Mouse (Mus musculus): ENCODE results near the gene Enpp6. TPM values are rescaled to one million over a fixed set of nuclear protein-coding genes. Genes with fewer than 3 reads are reported as not detected.

The Enpp6 gene
- polyA plus RNA-seq, 1 experiment from 2014 or later, result 0.19 TPM

DNA sequence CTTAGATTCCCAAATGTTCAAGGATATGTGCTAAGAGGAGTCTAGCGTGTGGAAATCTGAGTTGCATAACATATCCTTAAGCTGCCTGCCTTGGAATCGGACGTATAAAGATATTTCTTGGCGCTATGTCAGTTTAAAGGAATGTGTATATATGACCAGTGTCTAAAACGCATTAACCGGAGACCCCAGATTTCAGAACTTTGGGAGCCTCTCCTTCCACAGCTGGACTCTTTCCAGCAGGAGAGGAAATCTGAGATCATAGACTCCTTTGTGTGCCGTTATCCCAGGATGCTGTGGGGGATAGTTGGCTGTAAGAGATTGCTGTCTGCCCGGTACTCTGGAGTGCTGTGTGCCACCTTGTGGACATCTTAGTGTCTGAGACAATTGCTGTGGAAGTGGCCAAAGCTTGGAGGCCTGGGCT lies 34.5 kb downstream of the Enpp6 start:
- no peak overlapping the region for H3K4me2 ChIP-seq
- H3K4me3 ChIP-seq (ENCODE audit: low read depth, low read length), result no peak overlapping the region
- H3K27ac ChIP-seq (ENCODE audit: low read depth, low read length), result no peak overlapping the region
- no peak overlapping the region for H3K9ac ChIP-seq (ENCODE audit: low read length)
- 82% methylated on average over 8 of the region's 8 CpGs for WGBS
- no peaks in the 10 kb centered on the region for H3K4me1 ChIP-seq (ENCODE audit: control insufficient read depth, insufficient read depth, low read length)
- H3K9me3 ChIP-seq (ENCODE audit: control insufficient read depth, low read length), result no peaks in the 10 kb centered on the region
- no peak for DNase-seq (ENCODE audit: low spot score, missing footprints)
- H3K27me3 ChIP-seq (ENCODE audit: control insufficient read depth, insufficient read depth, low read length), result no peaks in the 10 kb centered on the region
- H3K36me3 ChIP-seq (ENCODE audit: control insufficient read depth, insufficient read depth, low read length), result no peaks in the 10 kb centered on the region
- ATAC-seq (ENCODE audit: low FRiP score), result no peak

DNA sequence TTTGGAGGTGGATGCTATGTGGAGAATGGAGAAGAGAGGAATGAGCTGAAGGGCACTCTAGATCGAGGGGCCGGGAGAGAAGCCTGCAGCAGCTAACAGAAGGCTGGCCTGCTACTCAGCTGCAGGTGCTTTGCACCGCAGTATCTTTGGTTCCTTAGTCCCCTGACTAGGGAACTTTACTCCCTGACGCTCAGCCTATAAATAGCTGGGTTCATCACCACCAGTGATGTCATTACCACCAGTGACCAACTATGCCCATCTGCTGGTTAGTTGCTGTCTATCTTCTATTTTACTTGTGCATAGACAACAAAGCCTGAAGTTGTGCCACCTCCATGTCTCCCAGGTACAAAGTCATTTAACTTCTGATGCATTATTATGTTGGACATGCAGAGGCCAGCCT lies 37.9 kb downstream of the Enpp6 start:
- Histone ChIP-seq H3K9ac (ENCODE audit: low read length) (no peak overlapping the region), H3K27ac (ENCODE audit: low read depth, low read length) (no peak overlapping the region), H3K27me3 (ENCODE audit: control insufficient read depth, insufficient read depth, low read length) (no peaks in the 10 kb centered on the region), H3K9me3 (ENCODE audit: control insufficient read depth, low read length) (no peaks in the 10 kb centered on the region), H3K4me1 (ENCODE audit: control insufficient read depth, insufficient read depth, low read length) (peaks cover 6% of the 10 kb centered on the region; the same call in 1 of the 2 replicates), H3K4me3 (ENCODE audit: low read depth, low read length) (no peak overlapping the region), H3K4me2 (no peak overlapping the region), H3K36me3 (ENCODE audit: control insufficient read depth, insufficient read depth, low read length) (no peaks in the 10 kb centered on the region)
- DNase-seq (ENCODE audit: low spot score, missing footprints), result no peak
- WGBS, result 93% methylated on average over 4 of the region's 4 CpGs
- no peak for ATAC-seq (ENCODE audit: low FRiP score)

DNA sequence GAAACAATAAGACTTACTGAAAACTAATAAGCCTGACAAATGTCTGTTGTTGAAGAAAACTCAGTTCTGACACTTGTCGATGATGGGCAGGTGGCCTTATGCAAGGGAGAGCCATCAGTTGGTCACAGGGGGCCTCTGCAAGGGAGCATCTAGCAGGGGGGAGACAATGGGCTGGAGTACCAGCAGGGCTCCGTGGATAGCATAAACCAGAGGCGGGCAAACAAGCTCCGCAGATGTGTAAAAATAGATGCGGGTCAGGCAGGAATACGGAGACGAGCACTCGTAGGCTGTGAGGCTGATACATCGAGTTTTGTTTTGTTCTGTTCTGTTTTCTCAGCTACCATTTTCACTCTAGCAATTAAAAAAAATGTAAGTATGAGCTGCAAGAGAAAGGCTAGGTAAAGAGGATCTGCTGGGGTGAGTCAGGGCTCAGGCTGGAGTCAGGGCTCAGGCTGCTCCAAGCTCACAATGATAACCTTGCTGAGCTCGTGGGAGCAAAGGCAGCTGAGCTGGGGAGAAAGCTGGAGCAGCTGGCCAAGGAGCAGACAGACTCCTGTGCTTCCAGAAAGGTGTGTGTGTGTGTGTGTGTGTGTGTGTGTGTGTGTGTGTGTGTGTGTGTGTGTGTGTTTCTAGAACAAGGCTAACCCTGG lies 40.3 kb downstream of the Enpp6 start:
- peaks cover 6% of the 10 kb centered on the region; the same call in 1 of the 2 replicates for H3K4me1 ChIP-seq (ENCODE audit: control insufficient read depth, insufficient read depth, low read length)
- ATAC-seq (ENCODE audit: low FRiP score) (no peak), DNase-seq (ENCODE audit: low spot score, missing footprints) (no peak)
- no peak overlapping the region for H3K4me2 ChIP-seq
- no peak overlapping the region for H3K27ac ChIP-seq (ENCODE audit: low read depth, low read length)
- H3K9me3 ChIP-seq (ENCODE audit: control insufficient read depth, low read length), result no peaks in the 10 kb centered on the region
- no peak overlapping the region for H3K4me3 ChIP-seq (ENCODE audit: low read depth, low read length)
- no peaks in the 10 kb centered on the region for H3K27me3 ChIP-seq (ENCODE audit: control insufficient read depth, insufficient read depth, low read length)
- 66% methylated on average over 10 of the region's 10 CpGs for WGBS
- H3K9ac ChIP-seq (ENCODE audit: low read length), result no peak overlapping the region
- no peaks in the 10 kb centered on the region for H3K36me3 ChIP-seq (ENCODE audit: control insufficient read depth, insufficient read depth, low read length)

- Histone ChIP-seq H3K4me3 (ENCODE audit: low read depth, low read length) (no peak overlapping the region), H3K4me2 (0 out of 2 replicates have a peak overlapping the region, but pooled peaks have one; percentile 3), H3K27me3 (ENCODE audit: control insufficient read depth, insufficient read depth, low read length) (no peaks in the 10 kb centered on the region), H3K27ac (ENCODE audit: low read depth, low read length) (no peak overlapping the region; the same call in none of the 2 replicates), H3K36me3 (ENCODE audit: control insufficient read depth, insufficient read depth, low read length) (no peaks in the 10 kb centered on the region), H3K4me1 (ENCODE audit: control insufficient read depth, insufficient read depth, low read length) (peaks cover 6% of the 10 kb centered on the region; the same call in 1 of the 2 replicates), H3K9me3 (ENCODE audit: control insufficient read depth, low read length) (no peaks in the 10 kb centered on the region), H3K9ac (ENCODE audit: low read length) (no peak overlapping the region)
- WGBS, result 26% methylated on average over 6 of the region's 6 CpGs
- peak; percentile 90 for DNase-seq (ENCODE audit: low spot score, missing footprints)
- ATAC-seq (ENCODE audit: low FRiP score), result peak; percentile 70
Measured at GRCm38 (mm10) chr8:47028474-47028873, 41.8 kb downstream of the Enpp6 start.

- Histone ChIP-seq H3K27ac (ENCODE audit: low read depth, low read length) (no peak overlapping the region), H3K4me3 (ENCODE audit: low read depth, low read length) (no peak overlapping the region), H3K4me2 (no peak overlapping the region), H3K9me3 (ENCODE audit: control insufficient read depth, low read length) (no peaks in the 10 kb centered on the region), H3K36me3 (ENCODE audit: control insufficient read depth, insufficient read depth, low read length) (no peaks in the 10 kb centered on the region), H3K9ac (ENCODE audit: low read length) (no peak overlapping the region), H3K4me1 (ENCODE audit: control insufficient read depth, insufficient read depth, low read length) (peaks cover 6% of the 10 kb centered on the region; the same call in 1 of the 2 replicates), H3K27me3 (ENCODE audit: control insufficient read depth, insufficient read depth, low read length) (no peaks in the 10 kb centered on the region)
- no peak for DNase-seq (ENCODE audit: low spot score, missing footprints)
- 93% methylated on average over 19 of the region's 19 CpGs for WGBS
- no peak for ATAC-seq (ENCODE audit: low FRiP score)
Measured at GRCm38 (mm10) chr8:47030321-47030720, 43.6 kb downstream of the Enpp6 start.

DNA sequence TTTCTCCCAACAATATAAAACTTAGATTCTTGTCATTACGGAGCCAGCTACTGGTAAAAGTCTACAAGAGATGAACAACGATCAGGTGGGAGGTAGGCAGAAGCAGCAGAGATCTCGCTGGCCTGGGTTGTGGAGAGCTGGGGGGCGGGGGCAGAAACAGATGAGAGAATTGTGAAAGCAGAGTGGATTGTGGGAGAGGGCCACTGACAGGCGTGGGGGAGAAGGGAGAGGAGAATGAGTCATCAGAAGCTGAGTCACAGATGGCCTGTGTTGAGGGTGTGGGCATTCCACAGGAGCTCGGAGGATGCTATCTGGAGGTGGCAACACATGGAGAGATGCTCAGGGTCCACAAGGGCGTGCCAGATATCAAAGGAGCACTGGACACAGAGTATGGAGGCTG lies 45.4 kb downstream of the Enpp6 start:
- H3K9ac ChIP-seq (ENCODE audit: low read length), result no peak overlapping the region
- H3K4me1 ChIP-seq (ENCODE audit: control insufficient read depth, insufficient read depth, low read length), result peaks cover 6% of the 10 kb centered on the region; the same call in 1 of the 2 replicates
- no peak for ATAC-seq (ENCODE audit: low FRiP score)
- no peak overlapping the region for H3K4me3 ChIP-seq (ENCODE audit: low read depth, low read length)
- H3K9me3 ChIP-seq (ENCODE audit: control insufficient read depth, low read length), result no peaks in the 10 kb centered on the region
- H3K4me2 ChIP-seq, result no peak overlapping the region
- H3K27ac ChIP-seq (ENCODE audit: low read depth, low read length), result no peak overlapping the region
- DNase-seq (ENCODE audit: low spot score, missing footprints), result no peak
- no peaks in the 10 kb centered on the region for H3K27me3 ChIP-seq (ENCODE audit: control insufficient read depth, insufficient read depth, low read length)
- 85% methylated on average over 7 of the region's 7 CpGs for WGBS
- no peaks in the 10 kb centered on the region for H3K36me3 ChIP-seq (ENCODE audit: control insufficient read depth, insufficient read depth, low read length)

DNA sequence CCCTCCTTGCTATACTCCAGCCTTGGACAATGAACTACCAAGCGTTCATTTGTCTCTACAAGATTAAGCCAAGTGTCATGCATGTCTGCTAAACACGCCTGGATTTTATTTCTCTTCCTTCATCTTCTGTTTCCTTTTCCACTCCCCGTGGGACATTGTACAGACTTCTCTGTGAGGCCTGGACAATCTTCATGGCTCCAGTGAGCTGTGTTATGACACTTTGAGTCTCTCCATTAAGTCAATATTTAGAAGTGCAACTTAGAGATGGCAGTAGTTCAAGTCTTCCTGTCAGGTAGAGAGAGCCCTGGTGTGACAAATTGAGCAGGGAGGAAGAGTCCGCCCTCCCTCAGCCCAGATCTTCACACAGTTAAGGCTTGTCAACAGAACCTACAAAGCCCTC lies 47.3 kb downstream of the Enpp6 start:
- WGBS, result 89% methylated on average over 4 of the region's 4 CpGs
- Histone ChIP-seq H3K36me3 (ENCODE audit: control insufficient read depth, insufficient read depth, low read length) (no peaks in the 10 kb centered on the region), H3K9ac (ENCODE audit: low read length) (no peak overlapping the region), H3K27ac (ENCODE audit: low read depth, low read length) (no peak overlapping the region), H3K27me3 (ENCODE audit: control insufficient read depth, insufficient read depth, low read length) (no peaks in the 10 kb centered on the region), H3K4me3 (ENCODE audit: low read depth, low read length) (no peak overlapping the region), H3K9me3 (ENCODE audit: control insufficient read depth, low read length) (no peaks in the 10 kb centered on the region), H3K4me1 (ENCODE audit: control insufficient read depth, insufficient read depth, low read length) (no peaks in the 10 kb centered on the region), H3K4me2 (no peak overlapping the region)
- ATAC-seq (ENCODE audit: low FRiP score) (no peak), DNase-seq (ENCODE audit: low spot score, missing footprints) (no peak)

GRCm38 (mm10) chr8:47036501-47036900 lies 49.8 kb downstream of the Enpp6 start:
- Histone ChIP-seq H3K9me3 (ENCODE audit: control insufficient read depth, low read length) (no peaks in the 10 kb centered on the region), H3K27me3 (ENCODE audit: control insufficient read depth, insufficient read depth, low read length) (no peaks in the 10 kb centered on the region), H3K4me1 (ENCODE audit: control insufficient read depth, insufficient read depth, low read length) (no peaks in the 10 kb centered on the region), H3K4me2 (no peak overlapping the region), H3K27ac (ENCODE audit: low read depth, low read length) (no peak overlapping the region), H3K4me3 (ENCODE audit: low read depth, low read length) (no peak overlapping the region), H3K36me3 (ENCODE audit: control insufficient read depth, insufficient read depth, low read length) (no peaks in the 10 kb centered on the region), H3K9ac (ENCODE audit: low read length) (no peak overlapping the region)
- DNase-seq (ENCODE audit: low spot score, missing footprints) (no peak), ATAC-seq (ENCODE audit: low FRiP score) (no peak)
- 86% methylated on average over 8 of the region's 8 CpGs for WGBS

DNA sequence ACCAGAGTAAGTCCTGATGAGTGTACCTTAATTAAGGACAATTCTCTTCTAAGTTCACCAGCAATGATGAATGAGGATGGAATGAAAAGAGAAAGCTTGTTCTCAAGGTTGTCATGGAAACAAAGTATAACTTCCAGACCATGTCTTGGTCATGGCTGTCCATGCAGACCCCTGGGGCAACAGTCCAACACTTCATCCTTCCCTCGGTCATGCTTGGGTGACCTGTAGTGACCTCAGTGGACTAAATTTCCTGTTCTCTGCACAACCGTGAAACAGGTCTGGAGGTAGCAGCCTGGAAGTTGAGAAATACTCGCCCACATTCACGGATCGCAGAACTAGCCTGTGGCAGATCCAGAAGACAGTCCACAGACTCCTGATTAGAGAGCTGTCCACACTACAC lies 50.7 kb downstream of the Enpp6 start:
- Histone ChIP-seq H3K9ac (ENCODE audit: low read length) (no peak overlapping the region), H3K27me3 (ENCODE audit: control insufficient read depth, insufficient read depth, low read length) (no peaks in the 10 kb centered on the region), H3K36me3 (ENCODE audit: control insufficient read depth, insufficient read depth, low read length) (no peaks in the 10 kb centered on the region), H3K4me2 (no peak overlapping the region), H3K27ac (ENCODE audit: low read depth, low read length) (no peak overlapping the region), H3K9me3 (ENCODE audit: control insufficient read depth, low read length) (no peaks in the 10 kb centered on the region), H3K4me1 (ENCODE audit: control insufficient read depth, insufficient read depth, low read length) (no peaks in the 10 kb centered on the region), H3K4me3 (ENCODE audit: low read depth, low read length) (no peak overlapping the region)
- WGBS, result 82% methylated on average over 5 of the region's 5 CpGs
- DNase-seq (ENCODE audit: low spot score, missing footprints) (no peak), ATAC-seq (ENCODE audit: low FRiP score) (no peak)
